Mouse (Mus musculus): ENCODE data around the gene Ankrd9.

DNA sequence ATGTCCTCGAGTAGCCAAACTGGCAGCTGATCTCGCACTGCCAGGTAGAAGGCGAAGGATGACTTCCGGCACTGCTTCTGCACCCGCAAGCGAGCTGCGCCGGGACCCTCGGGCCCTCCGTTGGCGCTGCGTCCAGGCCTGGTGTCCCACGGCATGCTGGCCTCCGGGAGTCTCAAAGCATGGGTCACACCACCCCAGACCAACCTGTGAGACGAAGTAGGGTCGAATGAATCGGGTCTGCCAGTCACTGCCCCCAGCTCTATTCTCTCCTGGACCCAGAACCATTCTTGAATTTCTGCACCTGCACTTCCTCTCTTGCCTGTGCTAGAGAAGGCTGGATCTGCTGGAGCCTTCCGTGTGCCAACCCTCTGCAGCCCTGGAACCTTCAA, 1.5 kb downstream of the Ankrd9 start:
- TF ChIP-seq CTCF (IDR thresholded peaks at IDR 0.05; ENCODE audit: low read depth, low read length) = no peak
- no peak for TF ChIP-seq POLR2A (IDR thresholded peaks at IDR 0.05; ENCODE audit: borderline replicate concordance, low read depth, low read length)
